Mouse (Mus musculus): ENCODE measurements around the gene Pde3b.
A peak's percentile ranks its signal among the peaks of the same experiment; 100 is the strongest.
"Not testable (repeated sequence)": the region's sequence is repeated elsewhere in the genome, so short reads cannot be mapped to it uniquely, and the experiment has no call there.

Gene Pde3b

GRCm38 (mm10) chr7:114414421-114415335 is at the start of gene Pde3b:
Gene Pde3b, plus strand, starts transcription at chr7:114415281.
- peak; percentile 35 to 54 for DNase-seq (ENCODE audit: low spot score in 2 of 2)

GRCm38 (mm10) chr7:114402130-114402529 is 13.0 kb upstream of the Pde3b start:
- DNase-seq (ENCODE audit: low spot score in 2 of 2) = no peak

GRCm38 (mm10) chr7:114415336-114416020 is 397 bp downstream of the Pde3b start:
- DNase-seq (ENCODE audit: low spot score in 2 of 2) = peak; percentile 18 to 66

GRCm38 (mm10) chr7:114416021-114416845 is 1.2 kb downstream of the Pde3b start:
- DNase-seq (ENCODE audit: low spot score in 2 of 2) = peak in 1 of 2 experiments; percentile 61

- not testable (repeated sequence) for DNase-seq (ENCODE audit: low spot score in 2 of 2)
These were observed 4.2 kb downstream of the Pde3b start for GRCm38 (mm10) chr7:114419331-114419730.

- DNase-seq (ENCODE audit: low spot score in 2 of 2) = no peak
These were observed 5.8 kb downstream of the Pde3b start for GRCm38 (mm10) chr7:114420918-114421317.

- DNase-seq (ENCODE audit: low spot score in 2 of 2) = no peak
These were observed 7.1 kb downstream of the Pde3b start for GRCm38 (mm10) chr7:114422224-114422623.

- DNase-seq (ENCODE audit: low spot score in 2 of 2) = no peak
These were observed 14.7 kb downstream of the Pde3b start for GRCm38 (mm10) chr7:114429768-114430167.

GRCm38 (mm10) chr7:114431966-114432365 is 16.9 kb downstream of the Pde3b start:
- DNase-seq (ENCODE audit: low spot score in 2 of 2) = no peak

- DNase-seq (ENCODE audit: low spot score in 2 of 2) = no peak
These were observed 24.6 kb downstream of the Pde3b start for GRCm38 (mm10) chr7:114439726-114440125.

GRCm38 (mm10) chr7:114440494-114440893 is 25.4 kb downstream of the Pde3b start:
- no peak for DNase-seq (ENCODE audit: low spot score in 2 of 2)

- DNase-seq (ENCODE audit: low spot score in 2 of 2) = no peak
These were observed 37.8 kb downstream of the Pde3b start for GRCm38 (mm10) chr7:114452876-114453275.

GRCm38 (mm10) chr7:114453300-114453990 is 38.4 kb downstream of the Pde3b start:
- DNase-seq (ENCODE audit: low spot score in 2 of 2) = no peak

GRCm38 (mm10) chr7:114454858-114455257 is 39.8 kb downstream of the Pde3b start:
- no peak for DNase-seq (ENCODE audit: low spot score in 2 of 2)

- no peak for DNase-seq (ENCODE audit: low spot score in 2 of 2)
These were observed 41.8 kb downstream of the Pde3b start for GRCm38 (mm10) chr7:114456904-114457303.

- no peak for DNase-seq (ENCODE audit: low spot score in 2 of 2)
These were observed 44.8 kb downstream of the Pde3b start for GRCm38 (mm10) chr7:114459909-114460308.

- DNase-seq (ENCODE audit: low spot score in 2 of 2) = no peak
These were observed 46.6 kb downstream of the Pde3b start for GRCm38 (mm10) chr7:114461727-114462126.

GRCm38 (mm10) chr7:114466358-114466757 is 51.3 kb downstream of the Pde3b start:
- DNase-seq (ENCODE audit: low spot score in 2 of 2) = no peak

- DNase-seq (ENCODE audit: low spot score in 2 of 2) = no peak
These were observed 57.4 kb downstream of the Pde3b start for GRCm38 (mm10) chr7:114472471-114472870.

- DNase-seq (ENCODE audit: low spot score in 2 of 2) = no peak
These were observed 59.8 kb downstream of the Pde3b start for GRCm38 (mm10) chr7:114474889-114475288.

GRCm38 (mm10) chr7:114477884-114478283 is 62.8 kb downstream of the Pde3b start:
- no peak for DNase-seq (ENCODE audit: low spot score in 2 of 2)

All from urinary bladder, adult 18-20 months (tissue).